Mouse (Mus musculus): Measurements from ENCODE around the gene Morn5.

The Morn5 gene

GRCm38 (mm10) chr2:36048748-36049566 is at the start of gene Morn5, which contains the start of gene Ndufa8:
TSS of gene Morn5 (plus strand) at chr2:36049458.
TSS of gene Ndufa8 (minus strand) at chr2:36049406.
- DNase-seq: peak; percentile 97

- no peak for DNase-seq
Measured at GRCm38 (mm10) chr2:36000390-36000789, 48.9 kb upstream of the Morn5 start.

- DNase-seq: no peak
Measured at GRCm38 (mm10) chr2:36002188-36002587, 47.1 kb upstream of the Morn5 start.

- peak; percentile 40 for DNase-seq
Measured at GRCm38 (mm10) chr2:36008071-36008470, 41.2 kb upstream of the Morn5 start.

- DNase-seq: peak; percentile 78
Measured at GRCm38 (mm10) chr2:36009386-36009785, 39.9 kb upstream of the Morn5 start.

- no peak for DNase-seq
Measured at GRCm38 (mm10) chr2:36010579-36010978, 38.7 kb upstream of the Morn5 start.

- DNase-seq: peak; percentile 66
Measured at GRCm38 (mm10) chr2:36011331-36011825, 37.9 kb upstream of the Morn5 start.

GRCm38 (mm10) chr2:36013010-36013409 is 36.2 kb upstream of the Morn5 start:
- DNase-seq: no peak

- DNase-seq: peak; percentile 99
Measured at GRCm38 (mm10) chr2:36021385-36022159, 27.7 kb upstream of the Morn5 start.

- DNase-seq: no peak
Measured at GRCm38 (mm10) chr2:36023291-36023690, 26.0 kb upstream of the Morn5 start.

GRCm38 (mm10) chr2:36032884-36033283 is 16.4 kb upstream of the Morn5 start:
- no peak for DNase-seq

- no peak for DNase-seq
Measured at GRCm38 (mm10) chr2:36033966-36034365, 15.3 kb upstream of the Morn5 start.

GRCm38 (mm10) chr2:36034898-36035297 is 14.4 kb upstream of the Morn5 start:
- no peak for DNase-seq

- no peak for DNase-seq
Measured at GRCm38 (mm10) chr2:36035413-36036081, 13.7 kb upstream of the Morn5 start.

GRCm38 (mm10) chr2:36039297-36039985 is 9.8 kb upstream of the Morn5 start:
- DNase-seq: no peak

GRCm38 (mm10) chr2:36040872-36041271 is 8.4 kb upstream of the Morn5 start:
- no peak for DNase-seq

- no peak for DNase-seq
Measured at GRCm38 (mm10) chr2:36048164-36048563, 1.1 kb upstream of the Morn5 start.

GRCm38 (mm10) chr2:36049567-36049954 is 303 bp downstream of the Morn5 start:
- no peak for DNase-seq

GRCm38 (mm10) chr2:36053249-36053648 is 4.0 kb downstream of the Morn5 start:
- DNase-seq: no peak

- no peak for DNase-seq
Measured at GRCm38 (mm10) chr2:36056248-36056647, 7.0 kb downstream of the Morn5 start.

- no peak for DNase-seq
Measured at GRCm38 (mm10) chr2:36061409-36061808, 12.2 kb downstream of the Morn5 start.

- DNase-seq: no peak
Measured at GRCm38 (mm10) chr2:36067132-36067531, 17.9 kb downstream of the Morn5 start.

All from right cerebral cortex, postnatal 4 days (tissue).